Mouse (Mus musculus): ENCODE measurements around the gene Sytl2. TPM values are rescaled to one million over a fixed set of nuclear protein-coding genes. Genes with fewer than 3 reads are reported as not detected.

Sytl2 gene
- polyA plus RNA-seq, 1 experiment from 2014 or later: 7.1 TPM

- ATAC-seq (ENCODE audit: low FRiP score, low TSS enrichment) (no peak), DNase-seq (no peak)
- 87% methylated on average over 3 of the region's 3 CpGs for WGBS
These were observed 24.8 kb upstream of the Sytl2 start for GRCm38 (mm10) chr7:90277246-90277645.

GRCm38 (mm10) chr7:90277769-90278168 lies 24.3 kb upstream of the Sytl2 start:
- no peak overlapping the region for H3K4me3 ChIP-seq (replicated peaks; ENCODE audit: low read depth, low read length)
- DNase-seq (no peak), ATAC-seq (ENCODE audit: low FRiP score, low TSS enrichment) (no peak)
- H3K9me3 ChIP-seq (ENCODE audit: control insufficient read depth, low read length): no peaks in the 10 kb centered on the region
- no peak overlapping the region for H3K27ac ChIP-seq (replicated peaks; ENCODE audit: low read depth, low read length)
- H3K27me3 ChIP-seq (ENCODE audit: control insufficient read depth, insufficient read depth, low read length): no peaks in the 10 kb centered on the region
- no peak overlapping the region for H3K4me2 ChIP-seq (ENCODE audit: low read length)
- H3K9ac ChIP-seq (replicated peaks; ENCODE audit: low read length): no peak overlapping the region
- H3K36me3 ChIP-seq (ENCODE audit: control insufficient read depth, insufficient read depth, low read length): no peaks in the 10 kb centered on the region
- no peaks in the 10 kb centered on the region for H3K4me1 ChIP-seq (ENCODE audit: control insufficient read depth, insufficient read depth, low read length)
- WGBS: 85% methylated on average over 4 of the region's 4 CpGs

More at GRCm38 (mm10) chr7:90277246-90277645, 24.8 kb upstream of the Sytl2 start:
- Histone ChIP-seq H3K9me3 (ENCODE audit: control insufficient read depth, low read length) (no peaks in the 10 kb centered on the region), H3K27me3 (ENCODE audit: control insufficient read depth, insufficient read depth, low read length) (no peaks in the 10 kb centered on the region), H3K4me1 (ENCODE audit: control insufficient read depth, insufficient read depth, low read length) (no peaks in the 10 kb centered on the region), H3K4me2 (ENCODE audit: low read length) (no peak overlapping the region), H3K9ac (replicated peaks; ENCODE audit: low read length) (no peak overlapping the region), H3K36me3 (ENCODE audit: control insufficient read depth, insufficient read depth, low read length) (no peaks in the 10 kb centered on the region), H3K27ac (replicated peaks; ENCODE audit: low read depth, low read length) (no peak overlapping the region), H3K4me3 (replicated peaks; ENCODE audit: low read depth, low read length) (no peak overlapping the region)

GRCm38 (mm10) chr7:90279136-90279535 lies 22.9 kb upstream of the Sytl2 start:
- Histone ChIP-seq H3K36me3 (ENCODE audit: control insufficient read depth, insufficient read depth, low read length) (no peaks in the 10 kb centered on the region), H3K27ac (replicated peaks; ENCODE audit: low read depth, low read length) (no peak overlapping the region), H3K4me1 (ENCODE audit: control insufficient read depth, insufficient read depth, low read length) (no peaks in the 10 kb centered on the region), H3K4me3 (replicated peaks; ENCODE audit: low read depth, low read length) (no peak overlapping the region), H3K27me3 (ENCODE audit: control insufficient read depth, insufficient read depth, low read length) (no peaks in the 10 kb centered on the region), H3K9me3 (ENCODE audit: control insufficient read depth, low read length) (no peaks in the 10 kb centered on the region), H3K4me2 (ENCODE audit: low read length) (no peak overlapping the region), H3K9ac (replicated peaks; ENCODE audit: low read length) (no peak overlapping the region)
- ATAC-seq (ENCODE audit: low FRiP score, low TSS enrichment) (no peak), DNase-seq (no peak)
- WGBS: 90% methylated on average over 4 of the region's 4 CpGs

GRCm38 (mm10) chr7:90280274-90280875 lies 21.7 kb upstream of the Sytl2 start:
- no peaks in the 10 kb centered on the region for H3K27me3 ChIP-seq (ENCODE audit: control insufficient read depth, insufficient read depth, low read length)
- no peaks in the 10 kb centered on the region for H3K4me1 ChIP-seq (ENCODE audit: control insufficient read depth, insufficient read depth, low read length)
- H3K36me3 ChIP-seq (ENCODE audit: control insufficient read depth, insufficient read depth, low read length): no peaks in the 10 kb centered on the region
- H3K4me2 ChIP-seq (ENCODE audit: low read length): no peak overlapping the region
- ATAC-seq (ENCODE audit: low FRiP score, low TSS enrichment) (no peak), DNase-seq (peak; percentile 19)
- 66% methylated on average over 11 of the region's 11 CpGs for WGBS
- H3K9ac ChIP-seq (replicated peaks; ENCODE audit: low read length): no peak overlapping the region
- no peaks in the 10 kb centered on the region for H3K9me3 ChIP-seq (ENCODE audit: control insufficient read depth, low read length)
- no peak overlapping the region for H3K4me3 ChIP-seq (replicated peaks; ENCODE audit: low read depth, low read length)
- no peak overlapping the region for H3K27ac ChIP-seq (replicated peaks; ENCODE audit: low read depth, low read length)

GRCm38 (mm10) chr7:90280878-90281277 lies 21.2 kb upstream of the Sytl2 start:
- 62% methylated on average over 8 of the region's 8 CpGs for WGBS
- no peak overlapping the region for H3K4me3 ChIP-seq (replicated peaks; ENCODE audit: low read depth, low read length)
- H3K9me3 ChIP-seq (ENCODE audit: control insufficient read depth, low read length): no peaks in the 10 kb centered on the region
- no peaks in the 10 kb centered on the region for H3K36me3 ChIP-seq (ENCODE audit: control insufficient read depth, insufficient read depth, low read length)
- H3K9ac ChIP-seq (replicated peaks; ENCODE audit: low read length): no peak overlapping the region
- H3K27ac ChIP-seq (replicated peaks; ENCODE audit: low read depth, low read length): no peak overlapping the region
- ATAC-seq (ENCODE audit: low FRiP score, low TSS enrichment): no peak
- no peak for DNase-seq
- H3K4me2 ChIP-seq (ENCODE audit: low read length): no peak overlapping the region
- no peaks in the 10 kb centered on the region for H3K4me1 ChIP-seq (ENCODE audit: control insufficient read depth, insufficient read depth, low read length)
- no peaks in the 10 kb centered on the region for H3K27me3 ChIP-seq (ENCODE audit: control insufficient read depth, insufficient read depth, low read length)

- WGBS: 85% methylated on average over 11 of the region's 11 CpGs
- ATAC-seq (ENCODE audit: low FRiP score, low TSS enrichment) (no peak), DNase-seq (no peak)
- Histone ChIP-seq H3K4me2 (ENCODE audit: low read length) (no peak overlapping the region), H3K4me1 (ENCODE audit: control insufficient read depth, insufficient read depth, low read length) (no peaks in the 10 kb centered on the region), H3K27ac (replicated peaks; ENCODE audit: low read depth, low read length) (no peak overlapping the region), H3K36me3 (ENCODE audit: control insufficient read depth, insufficient read depth, low read length) (no peaks in the 10 kb centered on the region), H3K4me3 (replicated peaks; ENCODE audit: low read depth, low read length) (no peak overlapping the region), H3K9ac (replicated peaks; ENCODE audit: low read length) (no peak overlapping the region), H3K27me3 (ENCODE audit: control insufficient read depth, insufficient read depth, low read length) (no peaks in the 10 kb centered on the region), H3K9me3 (ENCODE audit: control insufficient read depth, low read length) (no peaks in the 10 kb centered on the region)
These were observed 20.1 kb upstream of the Sytl2 start for GRCm38 (mm10) chr7:90281759-90282546.

GRCm38 (mm10) chr7:90282786-90283185 lies 19.3 kb upstream of the Sytl2 start:
- H3K4me3 ChIP-seq (replicated peaks; ENCODE audit: low read depth, low read length): no peak overlapping the region
- no peaks in the 10 kb centered on the region for H3K36me3 ChIP-seq (ENCODE audit: control insufficient read depth, insufficient read depth, low read length)
- H3K4me1 ChIP-seq (ENCODE audit: control insufficient read depth, insufficient read depth, low read length): no peaks in the 10 kb centered on the region
- no peak overlapping the region for H3K9ac ChIP-seq (replicated peaks; ENCODE audit: low read length)
- no peak overlapping the region for H3K4me2 ChIP-seq (ENCODE audit: low read length)
- no peaks in the 10 kb centered on the region for H3K27me3 ChIP-seq (ENCODE audit: control insufficient read depth, insufficient read depth, low read length)
- H3K27ac ChIP-seq (replicated peaks; ENCODE audit: low read depth, low read length): no peak overlapping the region
- ATAC-seq (ENCODE audit: low FRiP score, low TSS enrichment): no peak
- 94% methylated on average over 1 of the region's 1 CpGs for WGBS
- H3K9me3 ChIP-seq (ENCODE audit: control insufficient read depth, low read length): no peaks in the 10 kb centered on the region
- no peak for DNase-seq

GRCm38 (mm10) chr7:90284793-90285192 lies 17.3 kb upstream of the Sytl2 start:
- no peak for ATAC-seq (ENCODE audit: low FRiP score, low TSS enrichment)
- Histone ChIP-seq H3K4me1 (ENCODE audit: control insufficient read depth, insufficient read depth, low read length) (no peaks in the 10 kb centered on the region), H3K27me3 (ENCODE audit: control insufficient read depth, insufficient read depth, low read length) (no peaks in the 10 kb centered on the region), H3K27ac (replicated peaks; ENCODE audit: low read depth, low read length) (no peak overlapping the region), H3K4me3 (replicated peaks; ENCODE audit: low read depth, low read length) (no peak overlapping the region), H3K36me3 (ENCODE audit: control insufficient read depth, insufficient read depth, low read length) (no peaks in the 10 kb centered on the region), H3K9me3 (ENCODE audit: control insufficient read depth, low read length) (no peaks in the 10 kb centered on the region), H3K4me2 (ENCODE audit: low read length) (no peak overlapping the region), H3K9ac (replicated peaks; ENCODE audit: low read length) (no peak overlapping the region)
- no peak for DNase-seq
- WGBS: 64% methylated on average over 7 of the region's 7 CpGs

GRCm38 (mm10) chr7:90291885-90292284 lies 10.2 kb upstream of the Sytl2 start:
- Histone ChIP-seq H3K9ac (replicated peaks; ENCODE audit: low read length) (no peak overlapping the region), H3K27me3 (ENCODE audit: control insufficient read depth, insufficient read depth, low read length) (no peaks in the 10 kb centered on the region), H3K4me1 (ENCODE audit: control insufficient read depth, insufficient read depth, low read length) (no peaks in the 10 kb centered on the region), H3K4me2 (ENCODE audit: low read length) (no peak overlapping the region), H3K27ac (replicated peaks; ENCODE audit: low read depth, low read length) (no peak overlapping the region), H3K36me3 (ENCODE audit: control insufficient read depth, insufficient read depth, low read length) (no peaks in the 10 kb centered on the region), H3K4me3 (replicated peaks; ENCODE audit: low read depth, low read length) (no peak overlapping the region), H3K9me3 (ENCODE audit: control insufficient read depth, low read length) (no peaks in the 10 kb centered on the region)
- 84% methylated on average over 6 of the region's 6 CpGs for WGBS
- DNase-seq (no peak), ATAC-seq (ENCODE audit: low FRiP score, low TSS enrichment) (no peak)
